Mouse (Mus musculus) olfactory bulb, adult 2 months (tissue): ENCODE data around the gene Rpp38. TPM values are rescaled to one million over a fixed set of nuclear protein-coding genes. Genes with fewer than 3 reads are reported as not detected.

Experiments used
- H3K27ac ChIP-seq: fragments of 200-500 bp; 2 replicates; pipeline ENCODE4 v1.5.1; 2012; ENCODE audit warnings: low read depth, low read length; ENCODE audit not compliant: insufficient read depth
- H3K4me1 ChIP-seq: fragments of 200-500 bp; 2 replicates; pipeline ENCODE4 v1.6.1; 2012; ENCODE audit warnings: low read length; ENCODE audit not compliant: control insufficient read depth, insufficient read depth
- H3K4me3 ChIP-seq: fragments of 200-500 bp; 2 replicates; pipeline ENCODE4 v1.5.1; 2012; ENCODE audit warnings: mild to moderate bottlenecking, low read depth, low read length, moderate library complexity; ENCODE audit not compliant: insufficient read depth
- CTCF ChIP-seq: fragments of 200-500 bp; IDR thresholded peaks from 2 replicates; pipeline ENCODE4 v1.5.1; 2012; ENCODE audit warnings: low read depth, mild to moderate bottlenecking, low read length, moderate library complexity; ENCODE audit not compliant: insufficient read depth
- POLR2A ChIP-seq: fragments of 200-500 bp; IDR thresholded peaks from 2 replicates; pipeline ENCODE4 v1.6.1; 2012; ENCODE audit warnings: mild to moderate bottlenecking, low read depth, low read length, moderate library complexity; ENCODE audit not compliant: insufficient read depth
- WGBS: fragments of 180-500 bp; shearing (Covaris S2); methylation state at CpG from one replicate; pipeline ENCODE4 v1.1.7; 2018; 5-methylcytosine and 5-hydroxymethylcytosine counted together
- polyA plus RNA-seq: library from polyadenylated mRNA; stranded (reverse); fragments of >200 nt; gene quantifications from 2 replicates; pipeline ENCODE4 v1.2.4, GENCODE M21; 2012; ENCODE audit warnings: low replicate concordance; ENCODE audit not compliant: missing spikeins, insufficient read depth, insufficient read length

Rpp38 gene
- polyA plus RNA-seq = not detected in 2 replicates

- Histone ChIP-seq H3K27ac (peak within 1 kb of the TSS; percentile 90), H3K4me1 (peaks cover 3% of the 10 kb centered on the region; the same call in 1 of the 2 replicates), H3K4me3 (peak within 1 kb of the TSS; percentile 83)
- TF ChIP-seq POLR2A = peak; percentile 82
- TF ChIP-seq CTCF = no peak
- under 1% methylated on average over 45 of the region's 45 CpGs for WGBS
Measured at GRCm38 (mm10) chr2:3332484-3333242, at the start of gene Rpp38. Gene Rpp38, minus strand, starts transcription at chr2:3332643.

GRCm38 (mm10) chr2:3365127-3365526 is 32.7 kb upstream of the Rpp38 start:
- TF ChIP-seq POLR2A = no peak
- no peak for TF ChIP-seq CTCF
- no peak overlapping the region for H3K27ac ChIP-seq
- H3K4me1 ChIP-seq = no peaks in the 10 kb centered on the region
- WGBS = 20% methylated on average over 4 of the region's 4 CpGs
- no peak overlapping the region for H3K4me3 ChIP-seq

- Histone ChIP-seq H3K27ac (no peak overlapping the region), H3K4me3 (no peak overlapping the region), H3K4me1 (no peaks in the 10 kb centered on the region)
- TF ChIP-seq POLR2A = no peak
- no peak for TF ChIP-seq CTCF
- WGBS = 86% methylated on average over 3 of the region's 3 CpGs
Measured at GRCm38 (mm10) chr2:3361067-3361466, 28.6 kb upstream of the Rpp38 start.

- H3K4me3 ChIP-seq = no peak overlapping the region
- WGBS = 80% methylated on average over 3 of the region's 3 CpGs
- no peak overlapping the region for H3K27ac ChIP-seq
- H3K4me1 ChIP-seq = no peaks in the 10 kb centered on the region
- TF ChIP-seq POLR2A (no peak), CTCF (no peak)
Measured at GRCm38 (mm10) chr2:3357887-3358286, 25.4 kb upstream of the Rpp38 start.

- no peak overlapping the region for H3K27ac ChIP-seq
- 78% methylated on average over 3 of the region's 3 CpGs for WGBS
- TF ChIP-seq POLR2A = no peak
- no peaks in the 10 kb centered on the region for H3K4me1 ChIP-seq
- H3K4me3 ChIP-seq = no peak overlapping the region
Measured at GRCm38 (mm10) chr2:3356311-3356710, 23.9 kb upstream of the Rpp38 start.

GRCm38 (mm10) chr2:3355793-3356192 is 23.4 kb upstream of the Rpp38 start:
- TF ChIP-seq POLR2A (no peak), CTCF (no peak)
- Histone ChIP-seq H3K4me1 (no peaks in the 10 kb centered on the region), H3K27ac (no peak overlapping the region), H3K4me3 (no peak overlapping the region)
- 87% methylated on average over 8 of the region's 8 CpGs for WGBS

- Histone ChIP-seq H3K4me3 (no peak overlapping the region), H3K4me1 (no peaks in the 10 kb centered on the region), H3K27ac (no peak overlapping the region)
- TF ChIP-seq POLR2A (no peak), CTCF (no peak)
Measured at GRCm38 (mm10) chr2:3353160-3353559, 20.7 kb upstream of the Rpp38 start.

- H3K4me1 ChIP-seq = no peaks in the 10 kb centered on the region
- 14% methylated on average over 3 of the region's 3 CpGs for WGBS
- TF ChIP-seq POLR2A (no peak), CTCF (no peak)
- H3K4me3 ChIP-seq = no peak overlapping the region
- H3K27ac ChIP-seq = no peak overlapping the region
Measured at GRCm38 (mm10) chr2:3348919-3349318, 16.5 kb upstream of the Rpp38 start.

GRCm38 (mm10) chr2:3348422-3348821 is 16.0 kb upstream of the Rpp38 start:
- Histone ChIP-seq H3K4me1 (no peaks in the 10 kb centered on the region), H3K4me3 (no peak overlapping the region), H3K27ac (no peak overlapping the region)
- 78% methylated on average over 4 of the region's 4 CpGs for WGBS
- no peak for TF ChIP-seq POLR2A
- TF ChIP-seq CTCF = no peak

GRCm38 (mm10) chr2:3335611-3336301 is 3.3 kb upstream of the Rpp38 start, which contains the start of gene Acbd7:
Gene Acbd7, plus strand, starts transcription at chr2:3336168.
- TF ChIP-seq POLR2A (no peak), CTCF (no peak)
- whole genome bisulfite sequencing = 4% methylated on average over 20 of the region's 20 CpGs
- H3K4me3 ChIP-seq = peak within 1 kb of the TSS; percentile 29
- H3K4me1 ChIP-seq = peaks cover 3% of the 10 kb centered on the region; the same call in 1 of the 2 replicates
- H3K27ac ChIP-seq = no peak within 1 kb of the TSS
